Mouse (Mus musculus): ENCODE results near the gene Acp2. TPM values are rescaled to one million over a fixed set of nuclear protein-coding genes. Genes with fewer than 3 reads are reported as not detected.

Acp2 gene
- 34.6 and 38.8 TPM in 2 replicates for polyA plus RNA-seq (2014; fragmentation: Nextera tagmentation; extraction: Ambion mirVana)

DNA sequence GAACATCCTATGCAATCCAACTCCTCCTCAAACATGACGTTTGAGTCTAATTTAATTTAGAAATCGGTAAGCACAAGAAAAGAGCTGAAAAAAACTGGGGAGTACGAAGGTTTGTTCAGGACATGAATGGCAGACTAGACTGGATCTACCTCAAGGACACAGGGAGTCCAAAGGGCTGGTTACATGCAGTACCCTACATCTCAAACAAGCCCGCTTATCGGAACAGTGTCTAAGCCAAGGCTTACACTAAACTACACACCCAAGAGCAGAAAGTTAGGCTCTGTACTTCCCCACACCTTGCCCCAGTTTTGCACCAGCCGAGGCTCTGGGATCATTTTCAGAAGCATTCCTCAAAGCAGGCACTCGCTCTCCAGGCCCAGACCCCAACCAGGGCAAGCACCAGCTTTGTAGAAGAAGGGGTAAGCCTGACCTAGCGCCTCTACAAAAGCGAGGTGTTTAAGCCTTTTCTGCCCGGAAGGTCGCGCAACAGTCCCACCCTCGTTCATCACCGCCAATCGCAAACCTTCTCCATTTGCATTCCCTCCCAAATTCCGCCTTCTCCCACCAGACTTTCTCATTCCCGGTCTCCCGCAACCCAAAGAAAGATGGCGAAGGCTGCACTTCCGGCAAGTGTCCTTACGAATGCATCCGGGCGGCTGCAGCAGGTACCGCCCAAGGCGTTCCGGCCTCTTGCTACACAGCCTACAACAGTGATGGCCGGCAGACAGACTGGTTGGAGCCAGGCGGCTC, at the start of gene Acp2, which contains the start of gene Nr1h3:
TSS of gene Acp2 (plus strand) at position 664 of the 750 bp plus-strand sequence.
TSS of gene Nr1h3 (minus strand) at position 613 of the 750 bp plus-strand sequence.
- H3K27ac ChIP-seq (ENCODE audit: low read depth, low read length), result peak within 1 kb of the TSS; percentile 88
- peak within 1 kb of the TSS; percentile 89 for H3K9ac ChIP-seq (ENCODE audit: low read length)
- WGBS, result 3% methylated on average over 28 of the region's 28 CpGs
- H3K27me3 ChIP-seq (ENCODE audit: control insufficient read depth, insufficient read depth, low read length), result no peaks in the 10 kb centered on the region
- H3K9me3 ChIP-seq (ENCODE audit: control insufficient read depth, low read length), result no peaks in the 10 kb centered on the region
- peak; percentile 99 for DNase-seq (ENCODE audit: low spot score, missing footprints)
- peaks cover 10% of the 10 kb centered on the region; the same call in 1 of the 2 replicates for H3K4me1 ChIP-seq (ENCODE audit: control insufficient read depth, insufficient read depth, low read length)
- H3K4me2 ChIP-seq, result peak within 1 kb of the TSS; percentile 79
- peak; percentile 97 for ATAC-seq (ENCODE audit: low FRiP score)
- peaks cover 3% of the 10 kb centered on the region; the same call in 1 of the 2 replicates for H3K36me3 ChIP-seq (ENCODE audit: control insufficient read depth, insufficient read depth, low read length)
- H3K4me3 ChIP-seq (ENCODE audit: low read depth, low read length), result peak within 1 kb of the TSS; percentile 72

DNA sequence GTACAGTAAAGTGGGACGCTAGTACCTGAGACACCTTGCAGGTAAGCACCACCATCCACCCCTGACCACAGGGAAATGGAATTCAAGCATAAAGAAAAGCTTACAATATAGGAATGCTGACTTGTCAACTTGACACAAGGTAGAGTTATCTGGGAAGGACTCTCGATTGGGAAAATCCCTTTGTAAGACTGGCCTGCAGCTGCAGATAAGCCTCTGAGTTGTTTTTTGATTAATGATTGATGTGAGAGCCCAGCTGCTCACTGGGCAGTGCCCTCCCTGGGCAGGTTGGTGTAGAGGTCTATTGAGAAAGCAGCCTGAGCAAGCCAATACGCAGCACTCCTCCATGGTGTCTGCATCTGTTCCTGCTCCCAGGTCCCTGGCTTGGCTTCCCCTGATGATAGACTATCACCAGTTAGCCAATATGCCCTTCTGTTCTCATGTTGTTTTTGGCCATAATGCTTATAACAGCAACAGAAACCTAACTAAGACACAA, 49.8 kb upstream of the Acp2 start:
- WGBS, result 86% methylated on average over 3 of the region's 3 CpGs
- no peaks in the 10 kb centered on the region for H3K9me3 ChIP-seq (ENCODE audit: control insufficient read depth, low read length)
- ATAC-seq (ENCODE audit: low FRiP score), result no peak

DNA sequence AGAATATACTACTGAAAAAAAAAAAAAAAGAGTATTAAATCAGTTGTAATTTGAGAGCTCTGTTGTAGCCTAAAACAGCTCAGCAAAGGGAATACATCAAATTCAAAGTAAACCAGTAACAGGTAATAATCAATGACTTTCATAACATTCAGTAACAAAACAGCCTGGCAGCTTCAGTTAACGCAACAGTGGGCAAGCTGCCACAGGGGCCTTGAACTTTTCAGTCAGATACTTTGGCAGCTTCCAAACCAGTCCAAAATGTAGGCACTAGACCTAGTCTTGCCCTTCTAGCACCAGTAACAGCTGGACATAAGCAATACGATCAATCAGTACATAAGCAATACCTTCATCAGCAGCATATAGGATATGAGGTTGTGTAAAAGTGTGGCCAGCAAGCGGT, 48.6 kb upstream of the Acp2 start:
- H3K4me3 ChIP-seq (ENCODE audit: low read depth, low read length), result no peak overlapping the region
- ATAC-seq (ENCODE audit: low FRiP score), result no peak
- WGBS, result 97% methylated on average over 3 of the region's 3 CpGs
- no peak for DNase-seq (ENCODE audit: low spot score, missing footprints)
- no peak overlapping the region for H3K9ac ChIP-seq (ENCODE audit: low read length)
- H3K27me3 ChIP-seq (ENCODE audit: control insufficient read depth, insufficient read depth, low read length), result no peaks in the 10 kb centered on the region
- H3K4me1 ChIP-seq (ENCODE audit: control insufficient read depth, insufficient read depth, low read length), result no peaks in the 10 kb centered on the region
- no peaks in the 10 kb centered on the region; the same call in 1 of the 2 replicates for H3K36me3 ChIP-seq (ENCODE audit: control insufficient read depth, insufficient read depth, low read length)
- no peak overlapping the region for H3K27ac ChIP-seq (ENCODE audit: low read depth, low read length)
- no peaks in the 10 kb centered on the region for H3K9me3 ChIP-seq (ENCODE audit: control insufficient read depth, low read length)
- H3K4me2 ChIP-seq, result no peak overlapping the region

More for the DNA sequence above, 49.8 kb upstream of the Acp2 start:
- Histone ChIP-seq H3K27ac (ENCODE audit: low read depth, low read length) (no peak overlapping the region), H3K9ac (ENCODE audit: low read length) (no peak overlapping the region), H3K27me3 (ENCODE audit: control insufficient read depth, insufficient read depth, low read length) (no peaks in the 10 kb centered on the region), H3K36me3 (ENCODE audit: control insufficient read depth, insufficient read depth, low read length) (no peaks in the 10 kb centered on the region; the same call in 1 of the 2 replicates), H3K4me3 (ENCODE audit: low read depth, low read length) (no peak overlapping the region), H3K4me1 (ENCODE audit: control insufficient read depth, insufficient read depth, low read length) (no peaks in the 10 kb centered on the region), H3K4me2 (no peak overlapping the region)
- no peak for DNase-seq (ENCODE audit: low spot score, missing footprints)

DNA sequence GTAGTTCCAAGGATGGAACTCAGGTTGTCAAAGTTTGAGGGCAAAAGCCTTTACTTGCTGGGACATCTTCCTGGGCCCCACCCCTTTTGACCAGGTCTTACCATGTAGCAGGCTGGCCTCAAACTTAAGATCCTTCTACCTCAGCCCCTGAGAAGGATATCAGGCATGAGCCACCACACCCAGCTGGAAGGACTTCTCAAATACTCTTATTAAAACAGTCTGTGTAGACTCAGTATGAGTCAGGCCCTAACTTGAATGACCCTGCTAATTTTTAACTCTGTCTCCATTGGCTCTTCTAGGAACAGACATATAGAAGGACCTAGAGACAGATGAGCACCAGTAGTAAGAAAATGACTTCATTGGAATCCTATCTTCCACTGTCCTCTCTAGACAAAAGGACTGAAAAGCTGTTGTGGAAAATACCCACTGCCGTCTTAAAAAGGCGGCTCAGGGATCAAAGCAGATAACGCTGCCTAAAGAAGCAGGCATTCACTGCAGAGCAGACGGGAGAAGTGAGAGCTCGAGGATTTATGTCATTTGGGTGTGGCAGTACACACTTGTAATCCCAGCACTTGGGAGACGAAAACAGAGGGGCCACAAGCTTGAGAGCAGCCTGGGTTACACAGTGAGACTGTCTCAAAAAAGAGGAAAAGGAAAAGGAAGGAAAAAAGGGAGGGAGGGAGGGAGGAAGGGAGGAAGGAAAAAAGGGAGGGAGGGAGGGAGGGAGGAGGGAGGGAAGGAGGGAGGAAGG, 45.5 kb upstream of the Acp2 start:
- no peak for ATAC-seq (ENCODE audit: low FRiP score)
- Histone ChIP-seq H3K9ac (ENCODE audit: low read length) (no peak overlapping the region), H3K27ac (ENCODE audit: low read depth, low read length) (no peak overlapping the region), H3K36me3 (ENCODE audit: control insufficient read depth, insufficient read depth, low read length) (no peaks in the 10 kb centered on the region), H3K27me3 (ENCODE audit: control insufficient read depth, insufficient read depth, low read length) (no peaks in the 10 kb centered on the region), H3K9me3 (ENCODE audit: control insufficient read depth, low read length) (no peaks in the 10 kb centered on the region), H3K4me2 (no peak overlapping the region), H3K4me3 (ENCODE audit: low read depth, low read length) (no peak overlapping the region), H3K4me1 (ENCODE audit: control insufficient read depth, insufficient read depth, low read length) (no peaks in the 10 kb centered on the region)
- WGBS, result 17% methylated on average over 6 of the region's 6 CpGs
- DNase-seq (ENCODE audit: low spot score, missing footprints), result no peak

DNA sequence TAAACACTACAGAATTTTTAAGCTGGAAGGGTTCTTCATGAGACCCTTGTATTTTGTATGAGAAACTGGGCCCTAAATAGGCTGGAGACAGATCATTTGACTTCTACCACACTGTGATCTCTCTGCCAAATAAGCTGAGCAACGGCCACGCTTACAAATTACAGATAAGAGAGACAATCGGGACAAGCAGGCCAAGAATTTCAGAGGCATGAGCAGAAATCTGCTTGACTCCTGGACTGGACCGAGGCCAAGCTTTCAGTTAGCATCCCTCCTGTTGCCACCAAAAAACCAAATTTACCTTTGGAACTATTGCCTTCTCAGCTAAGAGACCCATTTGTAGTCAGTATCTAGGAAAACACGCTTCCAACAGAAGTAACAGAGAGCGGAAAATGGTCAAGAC, 42.1 kb upstream of the Acp2 start:
- Histone ChIP-seq H3K36me3 (ENCODE audit: control insufficient read depth, insufficient read depth, low read length) (peaks cover 4% of the 10 kb centered on the region; the same call in 1 of the 2 replicates), H3K4me1 (ENCODE audit: control insufficient read depth, insufficient read depth, low read length) (no peaks in the 10 kb centered on the region)
- WGBS, result 90% methylated on average over 6 of the region's 6 CpGs

DNA sequence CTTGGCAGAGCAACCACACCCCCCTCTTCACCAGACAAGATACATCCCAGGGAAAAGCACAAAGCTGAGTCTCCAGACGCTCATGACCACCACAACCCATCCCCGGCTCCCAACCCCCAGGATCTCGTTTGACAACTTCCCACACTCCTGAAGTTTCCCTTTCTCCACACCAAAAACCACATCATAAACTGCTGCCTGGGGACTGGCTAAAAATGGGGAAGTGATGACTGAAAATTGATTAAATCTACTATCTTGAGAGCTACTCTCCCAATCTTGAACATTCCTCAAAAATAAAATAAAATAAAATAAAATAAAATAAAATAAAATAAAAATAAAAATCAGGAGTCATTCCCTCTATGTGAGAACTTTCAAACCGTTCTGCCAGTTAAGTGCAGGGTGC, 39.7 kb upstream of the Acp2 start:
- H3K4me2 ChIP-seq, result no peak overlapping the region
- no peak for DNase-seq (ENCODE audit: low spot score, missing footprints)
- H3K36me3 ChIP-seq (ENCODE audit: control insufficient read depth, insufficient read depth, low read length), result peaks cover 10% of the 10 kb centered on the region
- no peak overlapping the region for H3K27ac ChIP-seq (ENCODE audit: low read depth, low read length)
- WGBS, result 78% methylated on average over 4 of the region's 4 CpGs
- no peak overlapping the region for H3K9ac ChIP-seq (ENCODE audit: low read length)
- H3K4me1 ChIP-seq (ENCODE audit: control insufficient read depth, insufficient read depth, low read length), result no peaks in the 10 kb centered on the region
- H3K27me3 ChIP-seq (ENCODE audit: control insufficient read depth, insufficient read depth, low read length), result no peaks in the 10 kb centered on the region
- ATAC-seq (ENCODE audit: low FRiP score), result no peak
- H3K4me3 ChIP-seq (ENCODE audit: low read depth, low read length), result no peak overlapping the region
- H3K9me3 ChIP-seq (ENCODE audit: control insufficient read depth, low read length), result no peaks in the 10 kb centered on the region

More for the DNA sequence above, 42.1 kb upstream of the Acp2 start:
- H3K27ac ChIP-seq (ENCODE audit: low read depth, low read length), result no peak overlapping the region
- ATAC-seq (ENCODE audit: low FRiP score) (no peak), DNase-seq (ENCODE audit: low spot score, missing footprints) (no peak)
- H3K9me3 ChIP-seq (ENCODE audit: control insufficient read depth, low read length), result no peaks in the 10 kb centered on the region
- H3K4me3 ChIP-seq (ENCODE audit: low read depth, low read length), result no peak overlapping the region
- H3K9ac ChIP-seq (ENCODE audit: low read length), result no peak overlapping the region
- no peak overlapping the region for H3K4me2 ChIP-seq
- H3K27me3 ChIP-seq (ENCODE audit: control insufficient read depth, insufficient read depth, low read length), result no peaks in the 10 kb centered on the region

DNA sequence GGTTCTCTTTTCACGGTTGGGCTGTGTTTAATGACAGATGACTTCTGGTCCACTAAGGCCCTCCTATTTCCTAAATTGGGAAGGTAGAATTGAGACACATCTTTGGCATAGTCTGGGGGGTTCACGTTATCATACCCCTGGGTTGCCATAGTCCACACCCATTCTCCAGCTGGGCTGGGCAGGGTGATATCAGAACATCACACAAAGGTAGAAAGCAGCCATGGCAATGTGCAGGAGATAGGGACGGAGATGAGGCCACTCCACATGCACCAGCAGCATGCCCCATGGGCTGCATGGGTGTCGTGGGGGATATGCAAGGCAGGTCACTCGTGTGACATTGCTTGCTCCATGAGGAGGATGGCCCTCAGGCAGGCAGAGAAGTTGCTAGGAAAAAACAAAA, 39.2 kb upstream of the Acp2 start:
- ATAC-seq (ENCODE audit: low FRiP score) (no peak), DNase-seq (ENCODE audit: low spot score, missing footprints) (no peak)
- H3K36me3 ChIP-seq (ENCODE audit: control insufficient read depth, insufficient read depth, low read length), result peaks cover 10% of the 10 kb centered on the region
- H3K9ac ChIP-seq (ENCODE audit: low read length), result no peak overlapping the region
- no peaks in the 10 kb centered on the region for H3K9me3 ChIP-seq (ENCODE audit: control insufficient read depth, low read length)
- H3K27ac ChIP-seq (ENCODE audit: low read depth, low read length), result no peak overlapping the region
- H3K4me3 ChIP-seq (ENCODE audit: low read depth, low read length), result no peak overlapping the region
- WGBS, result 95% methylated on average over 5 of the region's 5 CpGs
- H3K4me2 ChIP-seq, result no peak overlapping the region
- no peaks in the 10 kb centered on the region for H3K4me1 ChIP-seq (ENCODE audit: control insufficient read depth, insufficient read depth, low read length)
- H3K27me3 ChIP-seq (ENCODE audit: control insufficient read depth, insufficient read depth, low read length), result no peaks in the 10 kb centered on the region

DNA sequence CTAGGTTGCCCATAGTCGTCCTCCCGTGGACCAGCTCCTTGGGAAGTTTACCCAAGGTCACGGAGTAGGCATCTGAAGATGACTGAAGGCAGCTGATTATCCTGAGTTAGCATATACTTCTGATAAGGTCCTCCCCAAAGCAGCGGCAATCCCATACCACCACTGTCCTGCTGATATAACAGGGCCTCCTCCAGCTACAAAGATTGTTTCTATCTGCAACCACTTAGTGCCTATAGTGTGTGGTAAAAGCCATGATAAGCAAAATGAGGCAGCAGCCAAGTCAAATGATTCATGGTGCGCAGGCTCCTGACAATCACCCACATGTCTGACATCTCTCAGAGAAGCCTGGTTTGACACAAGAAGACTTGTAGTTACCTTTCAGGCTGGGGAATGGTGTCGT, 37.7 kb upstream of the Acp2 start:
- DNase-seq (ENCODE audit: low spot score, missing footprints), result no peak
- no peak for ATAC-seq (ENCODE audit: low FRiP score)
- H3K9ac ChIP-seq (ENCODE audit: low read length), result no peak overlapping the region
- no peaks in the 10 kb centered on the region for H3K27me3 ChIP-seq (ENCODE audit: control insufficient read depth, insufficient read depth, low read length)
- peaks cover 10% of the 10 kb centered on the region for H3K36me3 ChIP-seq (ENCODE audit: control insufficient read depth, insufficient read depth, low read length)
- H3K4me2 ChIP-seq, result no peak overlapping the region
- H3K4me3 ChIP-seq (ENCODE audit: low read depth, low read length), result no peak overlapping the region
- no peaks in the 10 kb centered on the region for H3K4me1 ChIP-seq (ENCODE audit: control insufficient read depth, insufficient read depth, low read length)
- no peak overlapping the region for H3K27ac ChIP-seq (ENCODE audit: low read depth, low read length)
- 93% methylated on average over 6 of the region's 6 CpGs for WGBS
- H3K9me3 ChIP-seq (ENCODE audit: control insufficient read depth, low read length), result no peaks in the 10 kb centered on the region

DNA sequence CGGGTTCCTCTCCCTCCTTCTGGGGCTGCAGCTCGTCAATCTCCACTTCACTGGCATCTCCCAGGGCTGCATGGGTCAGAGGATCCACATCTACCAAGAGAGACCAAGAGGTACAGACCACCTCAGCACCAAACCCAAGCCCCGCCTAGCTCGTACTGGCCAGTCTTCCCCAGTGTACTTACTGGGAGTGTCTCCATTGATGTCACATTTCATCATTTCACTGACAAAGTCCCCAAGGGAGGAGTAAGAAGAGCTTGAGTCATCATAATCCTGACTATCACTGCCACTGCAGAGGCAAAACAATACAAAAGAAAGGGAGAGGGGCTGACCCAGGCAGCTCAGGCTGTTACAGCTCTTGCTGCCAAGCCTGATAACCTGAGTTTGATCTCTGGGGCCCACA, 35.1 kb upstream of the Acp2 start:
- Histone ChIP-seq H3K4me1 (ENCODE audit: control insufficient read depth, insufficient read depth, low read length) (no peaks in the 10 kb centered on the region), H3K4me2 (no peak overlapping the region), H3K9me3 (ENCODE audit: control insufficient read depth, low read length) (no peaks in the 10 kb centered on the region), H3K36me3 (ENCODE audit: control insufficient read depth, insufficient read depth, low read length) (peaks cover 10% of the 10 kb centered on the region), H3K27ac (ENCODE audit: low read depth, low read length) (no peak overlapping the region), H3K27me3 (ENCODE audit: control insufficient read depth, insufficient read depth, low read length) (no peaks in the 10 kb centered on the region), H3K9ac (ENCODE audit: low read length) (no peak overlapping the region), H3K4me3 (ENCODE audit: low read depth, low read length) (no peak overlapping the region)
- WGBS, result 76% methylated on average over 4 of the region's 4 CpGs
- no peak for ATAC-seq (ENCODE audit: low FRiP score)
- no peak for DNase-seq (ENCODE audit: low spot score, missing footprints)

All from midbrain, embryonic 11.5 days (tissue).